Mouse (Mus musculus): ENCODE data around the gene Utp18. TPM values are rescaled to one million over a fixed set of nuclear protein-coding genes. Genes with fewer than 3 reads are reported as not detected.

The Utp18 gene
- polyA plus RNA-seq, 1 experiment from 2014 or later: 38.1 TPM

GRCm38 (mm10) chr11:93817966-93818738, 67.4 kb downstream of the Utp18 start:
- WGBS: 75% methylated on average over 15 of the region's 15 CpGs
- Histone ChIP-seq H3K9me3 (replicated peaks) (no peaks in the 10 kb centered on the region), H3K36me3 (no peaks in the 10 kb centered on the region), H3K4me3 (no peak overlapping the region), H3K27ac (replicated peaks) (no peak overlapping the region), H3K27me3 (ENCODE audit: low read depth, poor library complexity, severe bottlenecking) (no peaks in the 10 kb centered on the region), H3K4me1 (no peaks in the 10 kb centered on the region)
- DNase-seq (ENCODE audit: low spot score): no peak

- Histone ChIP-seq H3K27me3 (ENCODE audit: low read depth, poor library complexity, severe bottlenecking) (no peaks in the 10 kb centered on the region), H3K9me3 (replicated peaks) (no peaks in the 10 kb centered on the region), H3K4me3 (no peak overlapping the region), H3K36me3 (no peaks in the 10 kb centered on the region), H3K27ac (replicated peaks) (no peak overlapping the region), H3K4me1 (peaks cover 5% of the 10 kb centered on the region; the same call in 1 of the 2 replicates)
- DNase-seq (ENCODE audit: low spot score): no peak
- 86% methylated on average over 4 of the region's 4 CpGs for WGBS
Observed at GRCm38 (mm10) chr11:93812955-93813354, 72.6 kb downstream of the Utp18 start.

GRCm38 (mm10) chr11:93812125-93812868, 73.3 kb downstream of the Utp18 start:
- Histone ChIP-seq H3K27ac (replicated peaks) (no peak overlapping the region), H3K4me3 (no peak overlapping the region)
- 48% methylated on average over 11 of the region's 11 CpGs for WGBS

More at GRCm38 (mm10) chr11:93812125-93812868, 73.3 kb downstream of the Utp18 start:
- Histone ChIP-seq H3K36me3 (no peaks in the 10 kb centered on the region), H3K4me1 (peaks cover 5% of the 10 kb centered on the region; the same call in 1 of the 2 replicates), H3K9me3 (replicated peaks) (no peaks in the 10 kb centered on the region), H3K27me3 (ENCODE audit: low read depth, poor library complexity, severe bottlenecking) (no peaks in the 10 kb centered on the region)
- DNase-seq (ENCODE audit: low spot score): peak; percentile 54

Other genes with a start within 250 kb of the Utp18 start
- gene Mbtd1, start 86 bp upstream of the Utp18 start, polyA plus RNA-seq (2016; fragmentation: Nextera tagmentation; extraction: Ambion mirVana): 32.0 and 37.4 TPM in 2 replicates
- 127 and 138 TPM in 2 replicates for gene Nme2, start 70.5 kb upstream of the Utp18 start, polyA plus RNA-seq (2016; fragmentation: Nextera tagmentation; extraction: Ambion mirVana)
- 451 and 498 TPM in 2 replicates for gene Gm20390, start 82.5 kb upstream of the Utp18 start, polyA plus RNA-seq (2016; fragmentation: Nextera tagmentation; extraction: Ambion mirVana)
- gene Nme1, start 82.8 kb upstream of the Utp18 start, polyA plus RNA-seq (2016; fragmentation: Nextera tagmentation; extraction: Ambion mirVana): 281 and 305 TPM in 2 replicates
- 61.9 and 81.6 TPM in 2 replicates for gene Spag9, start 110.3 kb upstream of the Utp18 start, polyA plus RNA-seq (2016; fragmentation: Nextera tagmentation; extraction: Ambion mirVana)